Mouse (Mus musculus) cerebellum, adult 2 months (tissue): ENCODE data around the gene Ovch2. TPM values are rescaled to one million over a fixed set of nuclear protein-coding genes. Genes with fewer than 3 reads are reported as not detected.
A peak's percentile ranks its signal among the peaks of the same experiment; 100 is the strongest.

Source experiments
- DNase-seq, 2 experiments: peaks; one replicate each; pipeline ENCODE4 v3.0.0; 2021
- H3K27ac ChIP-seq: fragments of 200-500 bp; 2 replicates; pipeline ENCODE4 v1.5.1; 2012; ENCODE audit warnings: low read length, control low read depth, inconsistent platforms; ENCODE audit not compliant: insufficient read depth
- H3K27me3 ChIP-seq: fragments of 200-500 bp; 2 replicates; pipeline ENCODE4 v1.6.1; 2012; ENCODE audit warnings: inconsistent platforms, mild to moderate bottlenecking, low read length, moderate library complexity; ENCODE audit not compliant: control insufficient read depth, insufficient read depth
- H3K4me1 ChIP-seq: fragments of 200-500 bp; 2 replicates; pipeline ENCODE4 v1.6.1; 2011; ENCODE audit warnings: low read length; ENCODE audit not compliant: control insufficient read depth, insufficient read depth
- H3K4me3 ChIP-seq: fragments of 200-500 bp; replicated peaks from 2 replicates; pipeline ENCODE3; 2011; ENCODE audit warnings: mild to moderate bottlenecking, low read depth, low read length, control low read depth; ENCODE audit not compliant: insufficient read depth
- CTCF ChIP-seq: fragments of 200-500 bp; IDR thresholded peaks from 2 replicates; pipeline ENCODE4 v1.5.1; 2011; ENCODE audit warnings: low read depth, mild to moderate bottlenecking, control low read depth, low read length, moderate library complexity, borderline replicate concordance; ENCODE audit not compliant: insufficient read depth
- POLR2A ChIP-seq: fragments of 200-500 bp; IDR thresholded peaks from 2 replicates; pipeline ENCODE4 v1.6.1; 2011; ENCODE audit warnings: low read length, control low read depth, borderline replicate concordance; ENCODE audit not compliant: insufficient read depth
- WGBS: fragments of 180-500 bp; shearing (Covaris S2); methylation state at CpG from one replicate; pipeline ENCODE4 v1.1.7; 2018; 5-methylcytosine and 5-hydroxymethylcytosine counted together
- polyA plus RNA-seq: library from polyadenylated mRNA; depleted of rRNA; stranded (reverse); fragments of >200 nt; gene quantifications from 2 replicates; pipeline ENCODE4 v1.2.3, GENCODE M21; 2012

Ovch2 gene
- polyA plus RNA-seq, 1 experiment, result not detected

DNA sequence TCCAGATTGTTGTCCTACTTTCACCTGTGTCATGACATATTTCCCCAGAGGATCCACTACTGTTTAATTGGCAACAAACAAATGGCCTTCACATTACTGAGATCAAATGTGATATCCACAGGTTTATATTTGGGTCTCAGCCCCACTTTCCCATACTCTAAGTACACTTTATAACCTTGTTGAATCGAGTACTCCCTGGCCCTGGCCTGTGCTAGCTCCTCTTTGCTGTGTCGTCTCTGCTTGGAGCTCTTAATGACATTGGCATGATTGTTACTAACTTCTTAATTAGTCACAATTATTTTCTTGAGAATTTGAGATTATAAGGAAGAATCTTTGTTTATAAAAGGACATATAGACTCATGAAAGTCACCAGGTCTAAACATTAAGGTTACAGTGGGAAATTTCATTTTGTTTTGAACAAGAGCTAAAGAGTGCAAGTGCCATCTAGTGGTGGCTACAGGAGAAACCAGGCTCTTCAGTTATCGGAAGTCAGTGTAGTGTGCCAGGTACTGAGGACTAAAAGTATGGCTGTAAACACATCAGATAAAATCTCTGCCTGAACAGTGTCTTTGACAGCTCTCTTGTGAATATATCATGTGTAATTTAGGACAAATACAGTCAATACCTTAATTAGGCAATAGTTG is 12.9 kb downstream of the Ovch2 start:
- Histone ChIP-seq H3K27me3 (no peaks in the 10 kb centered on the region), H3K4me3 (no peak overlapping the region), H3K27ac (no peak overlapping the region), H3K4me1 (no peaks in the 10 kb centered on the region)
- 62% methylated on average over 3 of the region's 3 CpGs for WGBS
- DNase-seq, result no peak
- no peak for TF ChIP-seq CTCF
- TF ChIP-seq POLR2A, result no peak

DNA sequence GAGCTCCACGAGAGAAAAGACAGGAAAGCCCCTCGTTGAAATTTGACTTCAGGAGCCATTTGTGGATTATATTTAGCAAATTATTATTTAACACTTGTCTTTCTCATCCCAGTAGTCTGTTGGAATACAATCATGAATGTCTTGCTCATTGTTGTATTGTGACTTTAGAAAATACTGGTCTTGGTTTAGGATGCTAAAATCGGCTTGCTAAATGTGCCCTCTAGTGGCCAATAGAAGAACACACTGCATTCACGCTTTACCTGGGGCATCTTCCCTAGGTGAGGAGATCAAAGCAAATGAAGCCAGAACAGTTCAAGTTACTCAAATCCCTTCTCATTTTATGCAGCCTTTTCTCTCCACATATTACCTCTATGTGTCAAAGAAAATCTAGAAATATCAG is 21.4 kb downstream of the Ovch2 start:
- Histone ChIP-seq H3K27ac (no peak overlapping the region), H3K4me3 (no peak overlapping the region), H3K4me1 (no peaks in the 10 kb centered on the region), H3K27me3 (no peaks in the 10 kb centered on the region)
- peak in 1 of 2 experiments; percentile 9 for DNase-seq
- TF ChIP-seq POLR2A (no peak), CTCF (peak; percentile 39; the same call in 1 of the 2 replicates)
- WGBS, result 46% methylated on average over 4 of the region's 4 CpGs

DNA sequence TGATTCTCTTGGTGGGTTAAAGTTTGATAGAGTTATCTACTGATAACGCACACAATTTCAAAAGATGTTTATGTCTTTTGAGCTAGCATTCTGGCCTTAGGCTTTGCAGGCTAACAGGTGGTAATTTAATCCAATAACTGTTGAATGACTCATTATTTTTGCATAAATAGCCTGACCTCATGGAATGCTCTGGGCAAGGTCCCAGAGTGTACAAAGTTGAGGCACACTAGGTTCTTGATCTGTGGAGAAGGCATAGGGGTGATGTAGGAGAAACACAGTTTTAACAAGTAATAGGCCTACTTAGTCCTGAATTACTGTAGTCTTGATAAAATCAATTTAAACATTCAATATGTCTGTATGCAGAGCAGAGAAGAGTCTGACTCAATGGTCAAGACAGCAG is 22.8 kb downstream of the Ovch2 start:
- no peak overlapping the region for H3K4me3 ChIP-seq
- 78% methylated on average over 1 of the region's 1 CpGs for WGBS
- DNase-seq, result no peak
- H3K27ac ChIP-seq, result no peak overlapping the region
- TF ChIP-seq CTCF (no peak), POLR2A (no peak)
- no peaks in the 10 kb centered on the region for H3K27me3 ChIP-seq
- H3K4me1 ChIP-seq, result no peaks in the 10 kb centered on the region

DNA sequence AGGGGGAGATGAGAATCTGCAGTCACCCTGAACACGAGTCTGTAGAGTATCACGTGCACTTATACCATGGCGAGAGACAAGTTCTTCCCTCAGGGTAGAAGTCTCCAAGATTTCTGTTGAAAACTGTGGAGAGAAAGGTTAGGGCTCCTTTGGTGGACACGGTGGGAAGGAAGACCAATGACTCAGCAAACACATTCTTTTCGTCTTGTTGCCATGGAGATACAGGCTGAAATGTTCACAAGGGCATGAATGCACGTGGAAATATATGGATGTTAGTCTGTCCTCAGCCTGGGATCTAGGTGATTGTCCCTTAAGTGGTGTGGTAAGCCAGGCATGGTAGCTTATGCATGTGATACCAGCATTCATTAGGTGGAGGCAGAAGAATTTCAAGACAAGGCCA is 30.2 kb downstream of the Ovch2 start:
- WGBS, result 40% methylated on average over 6 of the region's 6 CpGs
- TF ChIP-seq CTCF, result no peak
- no peak for TF ChIP-seq POLR2A
- no peak overlapping the region for H3K4me3 ChIP-seq
- H3K4me1 ChIP-seq, result no peaks in the 10 kb centered on the region
- H3K27me3 ChIP-seq, result no peaks in the 10 kb centered on the region
- H3K27ac ChIP-seq, result no peak overlapping the region
- DNase-seq, result no peak

DNA sequence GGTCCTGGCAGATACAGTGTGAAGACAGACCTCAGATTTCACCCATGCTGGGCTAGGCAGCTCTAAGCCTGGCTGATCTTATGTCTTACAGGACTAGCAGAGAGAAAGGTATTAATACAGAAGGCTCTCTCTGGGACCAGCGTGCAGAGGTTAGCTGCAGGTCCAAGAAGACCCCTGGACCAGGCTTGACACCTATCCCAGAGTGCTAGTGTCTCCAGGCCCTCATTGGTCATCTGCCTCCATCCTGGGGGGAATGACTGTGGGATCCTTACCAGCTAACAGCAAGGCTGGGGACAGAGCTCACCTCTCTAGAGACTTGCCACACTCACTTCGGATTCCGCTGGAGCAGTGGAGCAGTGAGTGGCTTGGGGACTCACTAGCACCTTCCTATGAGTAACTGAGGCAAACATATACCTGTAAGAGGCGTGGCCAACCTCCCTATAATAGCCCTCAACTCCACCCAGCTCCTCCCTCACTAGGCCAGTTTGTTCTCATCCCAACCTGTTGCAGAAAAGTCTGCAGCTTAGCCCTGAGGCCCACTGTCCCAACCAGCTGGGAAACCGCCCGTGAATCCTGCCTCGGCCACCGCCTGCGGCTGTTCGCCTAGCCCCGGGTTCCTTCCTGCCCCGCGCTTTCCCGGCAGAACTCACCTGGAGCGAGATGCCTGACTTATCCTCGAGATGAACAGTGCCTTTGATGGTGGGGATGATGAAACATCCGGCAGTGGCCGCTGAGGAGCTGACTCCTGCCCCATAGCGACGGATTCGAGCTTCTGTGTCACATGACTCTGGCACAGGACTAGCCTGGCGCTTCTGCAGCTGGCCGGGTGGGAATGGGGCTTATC is 43.5 kb downstream of the Ovch2 start, which contains the start of gene Cyb5r2:
TSS of gene Cyb5r2 (minus strand) at position 725 of the 844 bp plus-strand sequence.
- 14% methylated on average over 23 of the region's 23 CpGs for WGBS
- no peak for DNase-seq
- Histone ChIP-seq H3K4me3 (peak within 1 kb of the TSS; percentile 12), H3K27me3 (no peaks in the 10 kb centered on the region), H3K27ac (no peak within 1 kb of the TSS), H3K4me1 (peaks cover 3% of the 10 kb centered on the region; the same call in 1 of the 2 replicates)
- TF ChIP-seq POLR2A (no peak), CTCF (no peak)

DNA sequence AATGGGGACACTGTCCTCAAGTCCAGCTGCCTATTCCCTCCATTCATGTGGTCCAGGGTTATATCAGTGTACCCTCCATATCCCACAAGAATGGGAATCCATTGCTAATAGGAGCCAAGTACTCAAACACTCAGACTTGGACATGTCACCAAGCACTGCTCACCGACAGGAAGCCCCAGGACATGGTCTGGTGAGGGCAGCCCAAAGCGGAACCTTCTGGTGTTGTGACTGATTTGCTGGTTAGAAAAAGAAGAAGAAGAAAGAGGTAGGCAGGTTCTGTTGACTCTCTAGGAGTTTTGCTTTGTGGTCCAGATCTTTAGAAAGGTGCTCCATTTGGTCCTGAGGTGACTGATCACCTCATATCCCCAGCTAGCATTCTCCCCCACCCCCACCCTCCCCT is 44.3 kb downstream of the Ovch2 start:
- 98% methylated on average over 2 of the region's 2 CpGs for WGBS
- Histone ChIP-seq H3K4me3 (no peak overlapping the region), H3K27me3 (no peaks in the 10 kb centered on the region), H3K27ac (no peak overlapping the region), H3K4me1 (peaks cover 3% of the 10 kb centered on the region; the same call in 1 of the 2 replicates)
- DNase-seq, result no peak
- no peak for TF ChIP-seq POLR2A
- TF ChIP-seq CTCF, result no peak

DNA sequence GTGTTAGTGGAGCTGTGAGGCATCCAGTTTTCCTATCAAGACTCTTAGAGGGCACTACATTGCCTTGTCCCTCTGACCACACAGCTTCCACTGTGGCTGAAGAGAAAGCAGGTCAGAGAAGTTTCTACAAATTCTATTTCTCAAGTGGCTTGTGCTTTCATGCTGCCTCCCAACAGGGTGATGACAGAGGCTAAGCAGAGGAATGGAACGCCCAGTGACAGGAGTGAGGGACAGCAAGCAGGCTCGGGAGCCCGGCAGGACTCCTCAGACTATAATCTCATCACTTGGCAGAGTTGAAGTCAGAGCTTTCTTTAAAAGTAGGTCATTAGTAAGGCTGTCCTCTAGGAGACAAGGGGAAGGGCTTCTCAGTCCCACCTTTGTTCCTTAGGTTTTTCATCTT is 45.1 kb downstream of the Ovch2 start:
- no peak for DNase-seq
- no peak overlapping the region for H3K4me3 ChIP-seq
- no peak for TF ChIP-seq CTCF
- TF ChIP-seq POLR2A, result no peak
- H3K27ac ChIP-seq, result no peak overlapping the region
- peaks cover 3% of the 10 kb centered on the region; the same call in 1 of the 2 replicates for H3K4me1 ChIP-seq
- WGBS, result 52% methylated on average over 3 of the region's 3 CpGs
- H3K27me3 ChIP-seq, result no peaks in the 10 kb centered on the region
